Mouse (Mus musculus) kidney, postnatal 0 days (tissue): ENCODE data around the gene Tcp11. TPM values are rescaled to one million over a fixed set of nuclear protein-coding genes. Genes with fewer than 3 reads are reported as not detected.

Source experiments
- ATAC-seq: fragments of 200-750 bp; cut with Nextera tagmentation; replicated peaks from 2 replicates; pipeline ENCODE4 v1.8.0; 2017; ENCODE audit warnings: low read depth, moderate number of reproducible peaks, moderate TSS enrichment, moderate library complexity; ENCODE audit not compliant: low FRiP score
- DNase-seq: peaks from one replicate; pipeline ENCODE4 v3.0.0-alpha.2; 2016; ENCODE audit warnings: low spot score
- H3K27ac ChIP-seq: fragments of 300-500 bp; sonication (generic); 2 replicates; pipeline ENCODE4 v1.5.1; 2014; ENCODE audit warnings: mild to moderate bottlenecking
- H3K27me3 ChIP-seq: fragments of 300-500 bp; sonication (generic); 2 replicates; pipeline ENCODE4 v1.6.1; 2014; ENCODE audit warnings: low read length, mixed read lengths; ENCODE audit not compliant: insufficient read depth
- H3K36me3 ChIP-seq: fragments of 300-500 bp; sonication (generic); 2 replicates; pipeline ENCODE4 v1.6.1; 2014; ENCODE audit warnings: low read length, mixed read lengths; ENCODE audit not compliant: insufficient read depth
- H3K4me1 ChIP-seq: fragments of 300-500 bp; sonication (generic); replicated peaks from 2 replicates; pipeline ENCODE4 v1.6.1; 2014; ENCODE audit warnings: antibody characterized with exemption, low read length, mixed read lengths; ENCODE audit not compliant: insufficient read depth
- H3K4me2 ChIP-seq: fragments of 300-500 bp; sonication (generic); 2 replicates; pipeline ENCODE4 v1.6.1; 2014; ENCODE audit warnings: mild to moderate bottlenecking, low read length, moderate library complexity, mixed read lengths
- H3K4me3 ChIP-seq: fragments of 300-500 bp; sonication (generic); replicated peaks from 2 replicates; pipeline ENCODE4 v1.5.1; 2014; ENCODE audit warnings: low read depth, low read length
- H3K9ac ChIP-seq: fragments of 300-500 bp; sonication (generic); 2 replicates; pipeline ENCODE4 v1.6.1; 2014; ENCODE audit warnings: low read depth, low read length
- H3K9me3 ChIP-seq: fragments of 300-500 bp; sonication (generic); replicated peaks from 2 replicates; pipeline ENCODE4 v1.6.1; 2016; ENCODE audit warnings: low read length, inconsistent platforms, mixed read lengths
- CTCF ChIP-seq: IDR thresholded peaks from 2 replicates; pipeline ENCODE4 v1.5.1; 2016; ENCODE audit warnings: antibody characterized with exemption, low read depth, mild to moderate bottlenecking, moderate library complexity
- WGBS: fragments of 180-500 bp; shearing (Covaris S2); extraction: QIAGEN DNeasy Blood & Tissue Kit; methylation state at CpG from one replicate; pipeline ENCODE4 v1.1.7; 2014; 5-methylcytosine and 5-hydroxymethylcytosine counted together
- polyA plus RNA-seq: library from polyadenylated mRNA; unstranded; fragments of >200 nt; fragmentation: Nextera tagmentation; extraction: Ambion mirVana; gene quantifications from 2 replicates; pipeline ENCODE4 v1.2.1, GENCODE M21; 2015

Gene Tcp11
- polyA plus RNA-seq, 1 experiment from 2014 or later = 5.8 TPM

GRCm38 (mm10) chr17:28070256-28070655 is 10.2 kb downstream of the Tcp11 start:
- H3K4me1 ChIP-seq = peaks cover 3% of the 10 kb centered on the region; the same call in 1 of the 2 replicates
- no peak for TF ChIP-seq CTCF
- no peak overlapping the region for H3K4me2 ChIP-seq
- H3K4me3 ChIP-seq = no peak overlapping the region
- no peaks in the 10 kb centered on the region for H3K27me3 ChIP-seq
- H3K36me3 ChIP-seq = no peaks in the 10 kb centered on the region
- H3K27ac ChIP-seq = no peak overlapping the region
- DNase-seq (no peak), ATAC-seq (no peak)
- WGBS = 85% methylated on average over 13 of the region's 13 CpGs
- no peak overlapping the region for H3K9ac ChIP-seq
- no peaks in the 10 kb centered on the region for H3K9me3 ChIP-seq

DNA sequence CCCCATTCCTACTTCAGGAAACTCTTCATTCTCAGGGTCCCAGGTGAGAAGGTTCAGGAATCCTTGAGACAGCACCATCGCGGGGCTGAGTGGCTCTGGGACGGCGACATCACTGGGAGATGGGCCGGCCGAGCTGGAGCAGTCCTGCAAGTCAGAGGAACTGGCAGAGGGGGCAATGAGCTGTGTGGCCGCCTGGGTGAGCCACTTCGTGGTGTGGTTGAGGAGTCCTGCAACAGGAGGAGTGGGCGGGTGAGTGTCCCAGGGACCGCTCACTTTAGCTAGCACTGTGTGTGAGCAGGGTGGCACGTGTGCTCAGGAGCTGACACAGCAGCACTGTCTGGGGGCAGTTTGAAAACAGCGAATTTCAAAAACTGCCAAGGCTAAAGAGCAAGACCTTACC is 11.0 kb downstream of the Tcp11 start:
- Histone ChIP-seq H3K9ac (no peak overlapping the region), H3K36me3 (no peaks in the 10 kb centered on the region), H3K4me3 (no peak overlapping the region), H3K4me1 (peaks cover 3% of the 10 kb centered on the region; the same call in 1 of the 2 replicates), H3K27me3 (no peaks in the 10 kb centered on the region), H3K9me3 (no peaks in the 10 kb centered on the region), H3K4me2 (no peak overlapping the region), H3K27ac (no peak overlapping the region)
- 12% methylated on average over 12 of the region's 12 CpGs for WGBS
- ATAC-seq (peak; percentile 57; the same call in 1 of the 2 replicates), DNase-seq (no peak)
- no peak for TF ChIP-seq CTCF

DNA sequence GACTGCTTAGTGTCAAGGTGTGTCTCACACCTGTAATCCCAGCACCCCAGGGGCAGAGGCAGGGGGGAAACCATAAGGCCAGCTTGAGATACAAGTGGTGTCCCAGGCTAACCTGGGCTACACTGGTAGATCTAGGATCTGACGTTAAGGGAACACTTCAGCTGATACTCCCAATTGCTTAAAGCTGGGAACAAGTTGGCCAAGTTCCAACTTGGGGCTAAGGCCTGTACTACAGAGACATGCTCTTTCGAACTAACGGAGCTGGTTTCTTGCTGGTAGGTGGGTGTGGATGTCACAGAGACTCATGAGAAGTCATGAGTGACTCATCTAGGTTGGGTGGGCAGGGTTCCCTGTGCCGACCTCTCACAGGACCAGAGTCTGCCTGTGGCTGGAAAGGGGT is 13.1 kb downstream of the Tcp11 start:
- 65% methylated on average over 4 of the region's 4 CpGs for WGBS
- Histone ChIP-seq H3K27me3 (no peaks in the 10 kb centered on the region), H3K4me3 (no peak overlapping the region), H3K4me2 (no peak overlapping the region), H3K36me3 (no peaks in the 10 kb centered on the region), H3K27ac (no peak overlapping the region), H3K9ac (no peak overlapping the region), H3K9me3 (no peaks in the 10 kb centered on the region), H3K4me1 (peaks cover 3% of the 10 kb centered on the region; the same call in 1 of the 2 replicates)
- DNase-seq = no peak
- no peak for ATAC-seq
- no peak for TF ChIP-seq CTCF

DNA sequence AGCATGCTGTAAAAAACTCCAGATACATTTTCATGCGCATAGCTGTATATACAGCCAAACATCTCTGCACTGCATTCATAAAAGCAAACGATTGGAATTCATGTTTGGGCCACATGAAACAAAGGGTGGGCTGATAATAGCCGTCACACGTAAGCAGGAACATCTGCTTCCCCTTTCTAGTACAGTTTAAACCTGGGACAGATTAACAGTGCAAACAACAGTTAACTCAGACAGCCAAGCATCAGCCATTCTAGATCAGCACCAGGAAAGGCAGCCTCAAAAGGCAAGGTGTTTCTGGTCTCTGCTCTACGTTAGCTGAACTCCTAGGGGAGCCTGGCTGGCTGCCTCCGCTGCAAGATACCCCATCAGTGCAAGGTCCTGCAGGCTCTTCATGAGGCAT is 17.3 kb downstream of the Tcp11 start:
- Histone ChIP-seq H3K9me3 (no peaks in the 10 kb centered on the region), H3K4me3 (no peak overlapping the region), H3K9ac (no peak overlapping the region), H3K36me3 (peaks cover 28% of the 10 kb centered on the region), H3K4me2 (no peak overlapping the region), H3K27ac (no peak overlapping the region), H3K4me1 (no peaks in the 10 kb centered on the region), H3K27me3 (no peaks in the 10 kb centered on the region)
- 88% methylated on average over 6 of the region's 6 CpGs for WGBS
- ATAC-seq (no peak), DNase-seq (no peak)
- TF ChIP-seq CTCF = no peak

DNA sequence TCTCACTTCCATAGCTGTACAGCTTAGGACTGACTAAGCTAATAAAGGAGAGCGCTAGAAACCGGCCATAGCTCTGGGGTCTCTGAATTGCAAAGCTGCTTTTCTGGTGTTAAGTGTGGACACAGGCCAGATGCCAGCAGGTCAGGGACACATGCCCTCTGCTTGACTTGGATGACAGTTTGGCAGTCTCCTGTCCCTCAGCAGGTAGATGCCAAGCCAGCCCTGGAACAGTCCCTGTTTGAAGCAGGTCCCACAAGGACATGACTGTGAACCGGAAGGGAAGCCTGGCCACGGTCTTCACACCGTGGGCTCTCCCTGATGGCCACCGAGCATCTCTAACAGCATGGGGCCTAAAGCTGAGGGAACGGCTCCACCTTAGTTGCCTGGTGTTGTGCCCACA is 17.7 kb downstream of the Tcp11 start:
- 95% methylated on average over 7 of the region's 7 CpGs for WGBS
- ATAC-seq (no peak), DNase-seq (no peak)
- Histone ChIP-seq H3K27ac (no peak overlapping the region), H3K9ac (no peak overlapping the region), H3K4me2 (no peak overlapping the region), H3K9me3 (no peaks in the 10 kb centered on the region), H3K36me3 (peaks cover 32% of the 10 kb centered on the region), H3K4me3 (no peak overlapping the region), H3K4me1 (no peaks in the 10 kb centered on the region), H3K27me3 (no peaks in the 10 kb centered on the region)
- no peak for TF ChIP-seq CTCF

DNA sequence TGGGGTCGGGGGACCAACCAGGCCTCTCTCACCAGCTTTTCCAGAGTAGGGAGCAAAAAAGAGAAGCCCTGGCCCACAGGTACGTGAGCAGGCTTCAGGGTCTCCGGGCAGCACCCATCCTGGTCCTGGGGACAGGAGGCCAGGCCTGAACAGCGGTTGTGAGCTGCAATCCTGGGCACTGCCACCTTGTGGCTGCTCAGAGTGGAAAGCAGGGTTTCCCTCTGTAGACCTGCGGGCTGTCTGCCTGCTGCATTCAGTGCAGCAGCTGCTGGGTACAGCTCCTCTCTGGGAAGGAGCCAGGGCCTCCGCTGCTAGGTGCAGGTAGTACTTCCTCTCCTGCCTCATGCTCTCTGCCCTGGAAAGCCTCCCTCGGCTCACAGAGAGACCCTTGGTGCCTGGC is 19.0 kb downstream of the Tcp11 start:
- no peak overlapping the region for H3K4me3 ChIP-seq
- H3K4me2 ChIP-seq = no peak overlapping the region
- DNase-seq (peak; percentile 59), ATAC-seq (0 out of 2 replicates have a peak, but pooled peaks have one; percentile 42)
- H3K4me1 ChIP-seq = no peaks in the 10 kb centered on the region
- H3K36me3 ChIP-seq = peaks cover 38% of the 10 kb centered on the region
- H3K9me3 ChIP-seq = no peaks in the 10 kb centered on the region
- H3K27me3 ChIP-seq = no peaks in the 10 kb centered on the region
- H3K9ac ChIP-seq = no peak overlapping the region
- no peak overlapping the region for H3K27ac ChIP-seq
- 52% methylated on average over 7 of the region's 7 CpGs for WGBS
- peak; percentile 67 for TF ChIP-seq CTCF

DNA sequence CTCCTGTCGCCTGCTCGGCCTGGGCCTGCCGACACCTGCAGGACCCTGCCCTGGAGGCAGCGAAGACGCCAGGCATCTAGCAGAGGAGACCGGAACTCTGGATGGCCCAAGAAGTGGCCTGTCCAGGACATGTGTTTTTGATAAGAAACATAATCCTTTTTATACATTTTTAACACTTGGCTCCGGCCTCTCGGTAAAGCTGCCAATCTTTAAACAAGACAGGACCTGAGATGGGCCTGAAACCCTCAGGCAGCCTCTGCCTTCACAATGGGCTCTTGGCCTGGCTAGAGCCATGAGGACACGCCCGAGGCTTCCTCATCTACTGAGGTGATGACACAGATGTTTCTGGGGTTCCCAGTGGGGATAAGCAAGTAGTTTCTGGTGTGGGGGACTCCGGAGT is 19.8 kb downstream of the Tcp11 start:
- Histone ChIP-seq H3K4me2 (no peak overlapping the region), H3K4me1 (no peaks in the 10 kb centered on the region), H3K36me3 (peaks cover 40% of the 10 kb centered on the region), H3K27me3 (no peaks in the 10 kb centered on the region), H3K9me3 (no peaks in the 10 kb centered on the region), H3K9ac (no peak overlapping the region), H3K4me3 (no peak overlapping the region), H3K27ac (no peak overlapping the region)
- no peak for DNase-seq
- whole genome bisulfite sequencing = 92% methylated on average over 11 of the region's 11 CpGs
- no peak for TF ChIP-seq CTCF
- no peak for ATAC-seq
